Mouse (Mus musculus) thymus, postnatal 14 days (tissue): ENCODE results near the gene Gm20738.
"Not testable (repeated sequence)": the region's sequence is repeated elsewhere in the genome, so short reads cannot be mapped to it uniquely, and the experiment has no call there.

ENCODE experiments used
- DNase-seq: peaks from one replicate; pipeline ENCODE4 v3.0.0; 2021

The Gm20738 gene

GRCm38 (mm10) chrY:37957511-37957910 is at the start of gene Gm20738:
Gene Gm20738 (plus strand): TSS chrY:37957811.
- not testable (repeated sequence) for DNase-seq
